Mouse (Mus musculus) cerebellum, adult (tissue): ENCODE measurements around the gene Hacl1.

ENCODE experiments used
- ATAC-seq: cut with Nextera tagmentation; 2 replicates; pipeline ENCODE4 v1.9.2; 2017; ENCODE audit warnings: mild to moderate bottlenecking, moderate library complexity, mixed read lengths; ENCODE audit not compliant: insufficient number of reproducible peaks, low FRiP score, low TSS enrichment

Hacl1 gene

GRCm38 (mm10) chr14:31555963-31556434 lies 85.1 kb downstream of the Hacl1 start:
- ATAC-seq = no peak

DNA sequence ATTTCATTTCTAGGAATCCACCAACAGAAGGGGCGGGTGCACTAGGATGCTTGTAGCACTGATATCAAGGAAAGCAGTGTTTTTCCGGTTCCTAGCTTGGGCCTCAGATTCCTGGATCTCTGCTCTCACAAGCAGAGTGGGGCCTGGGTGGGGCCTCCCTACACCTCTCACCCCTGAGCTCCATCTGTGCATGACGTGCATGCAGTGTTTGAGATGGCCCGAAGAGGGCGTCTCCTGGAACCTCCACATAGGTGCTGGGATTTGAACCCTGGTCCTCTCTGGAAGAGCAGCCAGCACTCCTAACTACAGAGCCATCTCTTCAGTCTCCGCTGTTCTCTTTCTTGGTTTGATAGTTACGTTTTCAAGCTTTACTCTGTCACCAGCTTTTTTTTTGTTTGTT lies 86.1 kb downstream of the Hacl1 start:
- ATAC-seq = no peak
